Mouse (Mus musculus) G1E (cell line): ENCODE measurements around the gene Zfp184.

Experiments used
- CTCF ChIP-seq: IDR thresholded peaks from 2 replicates; pipeline ENCODE4 v1.5.1; 2012; ENCODE audit warnings: low read depth, low read length, inconsistent platforms, mixed read lengths
- GATA1 ChIP-seq: IDR thresholded peaks from 2 replicates; pipeline ENCODE4 v1.6.1; 2012; ENCODE audit warnings: borderline replicate concordance, low read length, inconsistent platforms, mixed read lengths

- no peak for TF ChIP-seq CTCF
- TF ChIP-seq GATA1: no peak
These were observed 24.9 kb downstream of the Zfp184 start for GRCm38 (mm10) chr13:21969816-21970215.
